Mouse (Mus musculus) myocyte (in vitro differentiated cells): ENCODE data around the gene Zfp367. TPM values are rescaled to one million over a fixed set of nuclear protein-coding genes. Genes with fewer than 3 reads are reported as not detected.

Experiments used
- H3K27me3 ChIP-seq: one replicate; pipeline ENCODE4 v1.6.1; 2011; ENCODE audit not compliant: control insufficient read depth, insufficient read depth, insufficient read length
- H3K36me3 ChIP-seq: one replicate; pipeline ENCODE4 v1.6.1; 2011; ENCODE audit not compliant: control insufficient read depth, insufficient read depth
- H3K4me2 ChIP-seq: one replicate; pipeline ENCODE4 v1.6.1; 2011; ENCODE audit warnings: low read depth, control low read depth
- H3K4me3 ChIP-seq: one replicate; pipeline ENCODE4 v1.5.1; 2011; ENCODE audit warnings: mild to moderate bottlenecking, control low read depth, moderate library complexity
- H3K79me2 ChIP-seq: one replicate; pipeline ENCODE4 v1.6.1; 2011; ENCODE audit not compliant: control insufficient read depth, insufficient read depth
- H3ac ChIP-seq: one replicate; pipeline ENCODE4 v1.6.1; 2011; ENCODE audit not compliant: control insufficient read depth, insufficient read length
- CEBPB ChIP-seq: IDR thresholded peaks from 2 replicates; pipeline ENCODE4 v1.6.1; 2011; ENCODE audit warnings: mild to moderate bottlenecking, moderate library complexity; ENCODE audit not compliant: poor library complexity, insufficient read depth, severe bottlenecking
- E2F4 ChIP-seq: IDR thresholded peaks from one replicate; pipeline ENCODE4 v1.6.1; 2011; ENCODE audit warnings: mild to moderate bottlenecking, control low read depth, moderate library complexity; ENCODE audit not compliant: insufficient read depth
- MAX ChIP-seq: IDR thresholded peaks from one replicate; pipeline ENCODE4 v1.6.1; 2011; ENCODE audit warnings: low read depth, mild to moderate bottlenecking, control low read depth
- MYOD1 ChIP-seq, 3 experiments: IDR thresholded peaks; one replicate each; pipeline ENCODE4 v1.6.1; 2011; ENCODE audit warnings: control low read depth in 2 of 3, low read depth in 2 of 3, mild to moderate bottlenecking in 2 of 3, moderate library complexity in 1 of 3; ENCODE audit not compliant: insufficient read length in 2 of 3, control insufficient read depth in 1 of 3
- MYOG ChIP-seq, 3 experiments: IDR thresholded peaks; one replicate each; pipeline ENCODE4 v1.6.1; 2011; ENCODE audit warnings: control low read depth in 2 of 3, low read depth in 2 of 3, mild to moderate bottlenecking in 2 of 3; ENCODE audit not compliant: insufficient read length in 2 of 3, control insufficient read depth in 1 of 3, insufficient read depth in 1 of 3
- POLR2A ChIP-seq: IDR thresholded peaks from one replicate; pipeline ENCODE4 v1.6.1; 2011; ENCODE audit warnings: low read depth, mild to moderate bottlenecking, control low read depth, moderate library complexity; ENCODE audit not compliant: insufficient read length
- POLR2AphosphoS2 ChIP-seq: IDR thresholded peaks from one replicate; pipeline ENCODE4 v1.6.1; 2011; ENCODE audit warnings: low read depth, control low read depth; ENCODE audit not compliant: insufficient read length
- REST ChIP-seq: IDR thresholded peaks from one replicate; pipeline ENCODE4 v1.6.1; 2011; ENCODE audit warnings: mild to moderate bottlenecking, control low read depth, moderate library complexity; ENCODE audit not compliant: insufficient read depth, insufficient read length
- SRF ChIP-seq: IDR thresholded peaks from one replicate; pipeline ENCODE4 v1.6.1; 2011; ENCODE audit warnings: low read depth; ENCODE audit not compliant: control insufficient read depth, insufficient read length
- TCF12 ChIP-seq: IDR thresholded peaks from one replicate; pipeline ENCODE4 v1.6.1; 2011; ENCODE audit warnings: mild to moderate bottlenecking, control low read depth; ENCODE audit not compliant: poor library complexity, insufficient read depth, severe bottlenecking
- TCF3 ChIP-seq: IDR thresholded peaks from one replicate; pipeline ENCODE4 v1.6.1; 2011; ENCODE audit warnings: low read depth, control low read depth; ENCODE audit not compliant: insufficient read length
- USF1 ChIP-seq: IDR thresholded peaks from one replicate; pipeline ENCODE4 v1.6.1; 2011; ENCODE audit warnings: low read depth, mild to moderate bottlenecking, control low read depth, moderate library complexity
- polyA plus RNA-seq: library from polyadenylated mRNA; unstranded; fragments of >200 nt; fragmentation: generic; extraction: Trizol; gene quantifications from one replicate; pipeline ENCODE4 v1.2.1, GENCODE M21; 2012; ENCODE audit warnings: missing spikeins

The Zfp367 gene
- polyA plus RNA-seq, 1 experiment: 3.0 TPM

DNA sequence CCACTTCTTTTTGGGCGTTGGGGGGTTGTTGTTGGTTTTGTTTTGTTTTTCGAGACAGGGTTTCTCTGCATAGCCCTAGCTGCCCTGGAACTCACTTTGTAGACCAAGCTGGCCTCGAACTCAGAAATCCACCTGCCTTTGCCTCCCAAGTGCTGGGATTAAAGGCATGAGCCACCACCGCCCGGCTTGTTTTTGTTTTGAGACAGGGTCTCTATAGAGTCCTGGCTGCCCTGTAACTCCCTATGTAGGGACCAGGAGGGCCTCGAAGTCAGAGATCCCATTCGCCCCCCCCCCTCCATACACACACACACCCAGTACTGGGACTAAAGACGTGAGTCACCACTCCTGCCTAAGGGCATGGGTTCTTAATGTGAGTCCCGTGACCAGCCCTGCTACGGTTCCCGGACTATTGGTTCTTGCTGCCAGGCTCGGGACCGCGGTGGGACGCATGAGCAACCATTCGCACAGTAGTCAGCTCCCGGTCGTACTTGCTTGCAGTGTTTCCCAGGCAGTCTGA lies 807 bp upstream of the Zfp367 start:
- TF ChIP-seq REST: no peak
- TF ChIP-seq POLR2A: peak; percentile 57
- peaks cover 34% of the 10 kb centered on the region for H3K79me2 ChIP-seq
- H3K27me3 ChIP-seq: no peaks in the 10 kb centered on the region
- H3ac ChIP-seq: no peak overlapping the region
- no peaks in the 10 kb centered on the region for H3K36me3 ChIP-seq
- H3K4me2 ChIP-seq: peak overlapping the region; percentile 86
- H3K4me3 ChIP-seq: peak overlapping the region; percentile 37

DNA sequence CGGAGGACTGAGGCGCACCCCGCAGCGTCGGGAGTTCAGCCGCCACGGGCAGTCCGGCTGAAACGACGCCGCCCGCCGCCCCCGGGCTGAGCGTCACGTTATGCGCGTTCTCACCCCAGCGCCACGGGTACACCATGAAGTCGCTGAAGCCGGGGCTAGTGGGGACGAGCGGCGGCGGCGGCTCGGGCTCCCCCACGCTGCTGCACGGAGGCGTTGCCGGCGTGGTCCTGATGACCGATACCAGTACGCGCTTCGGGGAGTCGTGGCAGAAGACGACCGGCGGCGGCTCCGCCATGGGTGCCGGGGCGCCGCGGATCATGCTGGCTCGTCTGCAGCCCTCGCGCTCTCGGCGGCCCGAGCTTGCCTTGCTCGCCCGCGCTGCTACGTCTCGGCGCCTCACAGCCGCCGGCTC lies 325 bp downstream of the Zfp367 start:
- Histone ChIP-seq H3ac (peak overlapping the region; percentile 40), H3K36me3 (no peaks in the 10 kb centered on the region), H3K4me3 (peak overlapping the region; percentile 37), H3K4me2 (peak overlapping the region; percentile 54), H3K27me3 (no peaks in the 10 kb centered on the region), H3K79me2 (peaks cover 46% of the 10 kb centered on the region)
- no peak for TF ChIP-seq TCF12
- no peak for TF ChIP-seq REST
- TF ChIP-seq SRF: no peak
- TF ChIP-seq MYOD1 (IDR thresholded peaks at IDR 0.05; ENCODE audit: control insufficient read depth in 1 of 3, insufficient read length in 2 of 3, low read depth in 2 of 3): no peak
- no peak for TF ChIP-seq USF1
- TF ChIP-seq MYOG (IDR thresholded peaks at IDR 0.05; ENCODE audit: control insufficient read depth in 1 of 3, insufficient read depth in 1 of 3, insufficient read length in 2 of 3, low read depth in 2 of 3): no peak
- TF ChIP-seq POLR2AphosphoS2: no peak
- no peak for TF ChIP-seq MAX
- TF ChIP-seq POLR2A: no peak
- TF ChIP-seq CEBPB: no peak
- TF ChIP-seq E2F4: no peak
- TF ChIP-seq TCF3: no peak

DNA sequence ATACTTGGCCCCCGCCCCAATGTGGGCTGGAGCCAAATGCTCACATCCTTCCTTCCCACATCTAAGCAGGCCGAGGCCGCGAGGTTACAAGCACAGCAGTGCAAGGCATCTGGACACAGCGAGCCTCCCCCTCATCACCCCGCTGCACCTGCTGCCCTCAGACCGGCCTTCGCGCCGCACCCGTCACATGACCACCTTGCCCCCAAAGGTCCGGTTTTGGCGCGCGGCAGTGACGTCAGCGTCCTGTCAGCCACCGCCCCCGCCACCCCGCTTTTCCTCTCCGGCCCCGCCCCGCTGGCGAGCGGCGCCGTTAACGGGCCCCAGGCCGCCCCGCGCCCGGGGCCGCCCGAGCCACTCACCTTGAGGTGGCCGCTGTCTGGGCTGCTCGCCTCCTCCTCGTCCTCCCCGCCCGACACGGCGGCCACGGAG lies 747 bp downstream of the Zfp367 start:
- Histone ChIP-seq H3K4me2 (peak overlapping the region; percentile 87), H3K4me3 (peak overlapping the region; percentile 37), H3K79me2 (peaks cover 50% of the 10 kb centered on the region), H3ac (peak overlapping the region; percentile 40), H3K27me3 (no peaks in the 10 kb centered on the region), H3K36me3 (no peaks in the 10 kb centered on the region)
- TF ChIP-seq USF1 (peak; percentile 86), POLR2A (peak; percentile 79), E2F4 (peak; percentile 53), MAX (no peak), TCF3 (peak; percentile 82), POLR2AphosphoS2 (peak; percentile 77), MYOG (IDR thresholded peaks at IDR 0.05; ENCODE audit: control insufficient read depth in 1 of 3, insufficient read depth in 1 of 3, insufficient read length in 2 of 3, low read depth in 2 of 3) (peak in 2 of 3 experiments; percentile 92 to 96), CEBPB (no peak), SRF (no peak), TCF12 (peak; percentile 52), REST (no peak), MYOD1 (IDR thresholded peaks at IDR 0.05; ENCODE audit: control insufficient read depth in 1 of 3, insufficient read length in 2 of 3, low read depth in 2 of 3) (peak in 2 of 3 experiments; percentile 92 to 99)

DNA sequence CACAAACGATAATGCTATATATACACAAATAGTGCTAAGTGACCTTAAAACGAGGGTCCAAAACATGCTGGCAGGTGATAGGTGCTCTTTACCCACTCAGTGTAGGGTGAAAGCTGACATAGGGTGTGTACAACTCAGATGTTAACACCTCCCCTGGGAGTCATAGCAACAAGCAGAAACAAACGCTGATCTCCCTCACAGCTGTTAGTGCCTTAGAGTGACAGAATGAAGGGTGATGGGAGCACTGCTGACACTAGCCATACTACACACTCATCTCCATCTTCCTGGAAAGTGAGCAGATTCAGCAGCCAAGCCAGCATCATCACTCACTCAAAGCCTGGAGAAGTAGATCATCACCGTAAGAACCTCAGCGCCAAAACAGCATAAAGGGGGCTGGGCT lies 2.9 kb downstream of the Zfp367 start:
- Histone ChIP-seq H3K4me2 (no peak overlapping the region), H3ac (no peak overlapping the region), H3K79me2 (peaks cover 61% of the 10 kb centered on the region), H3K36me3 (no peaks in the 10 kb centered on the region), H3K27me3 (no peaks in the 10 kb centered on the region), H3K4me3 (no peak overlapping the region)
- TF ChIP-seq MYOD1 (IDR thresholded peaks at IDR 0.05; ENCODE audit: control insufficient read depth in 1 of 3, insufficient read length in 2 of 3, low read depth in 2 of 3) (peak; percentile 30 to 84 (median 48)), TCF12 (no peak)

DNA sequence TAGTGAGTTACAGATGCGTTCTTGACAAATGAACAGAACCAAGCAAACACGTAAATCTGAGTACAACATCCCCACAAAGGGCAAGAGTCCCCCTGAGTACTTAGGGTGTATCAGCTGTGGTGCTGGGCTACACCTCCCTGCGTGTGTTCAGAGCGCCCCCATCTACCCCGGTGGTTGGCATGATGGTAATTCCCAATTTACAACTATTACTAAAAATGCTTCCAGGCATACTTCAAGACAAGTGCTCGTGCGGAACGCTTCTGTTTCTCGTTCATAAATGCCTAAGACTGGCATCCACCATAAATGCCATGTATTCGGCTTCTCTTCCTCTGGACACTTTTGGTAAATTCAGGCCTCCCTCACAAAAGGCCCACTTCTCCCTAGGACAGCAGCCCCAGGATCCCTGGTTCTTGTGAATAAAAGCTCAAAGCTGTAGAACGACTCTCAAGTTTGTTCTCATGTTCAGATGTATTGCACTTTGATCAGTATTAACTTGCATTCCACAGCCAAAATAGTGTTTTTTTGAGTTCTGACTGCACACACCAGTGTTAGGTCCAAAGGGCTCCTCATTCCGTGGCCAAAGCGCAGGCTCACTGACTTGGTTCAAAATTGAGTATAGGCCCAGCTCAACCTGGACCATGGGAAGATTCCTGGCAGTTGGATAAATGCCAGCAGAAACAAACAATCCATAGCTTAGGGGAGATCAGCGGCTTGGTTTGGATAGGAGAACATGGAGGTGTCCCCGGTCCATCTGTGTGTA lies 23.2 kb downstream of the Zfp367 start:
- Histone ChIP-seq H3K36me3 (no peaks in the 10 kb centered on the region), H3K4me2 (peak overlapping the region; percentile 85), H3K27me3 (no peaks in the 10 kb centered on the region), H3K4me3 (peak overlapping the region; percentile 50), H3K79me2 (no peaks in the 10 kb centered on the region), H3ac (no peak overlapping the region)
- TF ChIP-seq TCF12 (no peak), USF1 (no peak), E2F4 (no peak), CEBPB (no peak), TCF3 (no peak), MYOG (IDR thresholded peaks at IDR 0.05; ENCODE audit: control insufficient read depth in 1 of 3, insufficient read depth in 1 of 3, insufficient read length in 2 of 3, low read depth in 2 of 3) (no peak), POLR2A (no peak), SRF (no peak), MAX (no peak)
